14 mouse cellular contexts compared by ENCODE assay signal in genomic region chr13:107419363-107420155, GRCm38 (mm10).
DNase-seq lines count a peak whose midpoint lies in the region.
"Had no signal": no experiment of that assay in that cellular context is flagged by ENCODE, and none has a peak within 500 bp of the region (broad histone marks: within the 10 kb centered on the region; RNA-seq: fewer than 3 reads in every experiment).

No protein-coding gene starts in this region.

- DNase-seq in embryo, embryonic 10 days (ENCODE audit: low spot score): peak; percentile 59
- DNase-seq in embryo, embryonic 9.5 days (ENCODE audit: extremely low spot score): no peak
- DNase-seq in lung, postnatal 36 days: peak; percentile 3
- no peak for DNase-seq in lung, postnatal 25 days (ENCODE audit: low spot score)
- peak; percentile 56 for DNase-seq in ZHBTc4 (ENCODE audit: low read depth, low spot score)
- peak; percentile 5 to 9 for DNase-seq in thymus, postnatal 36 days
- DNase-seq in retina, embryonic 14.5 days (ENCODE audit: low spot score): no peak
- no peak for DNase-seq in adrenal gland, adult 8-10 months
- DNase-seq: cerebellum, adult 9-11 months; gastrocnemius, postnatal 10 days; heart, postnatal 14 days; kidney, postnatal 10 days; liver, embryonic 13.5 days; spleen, adult 18-20 months had no signal

Comparison
In these comparisons a context has a peak if more than half of its experiments do, and no peak if none do; other contexts are left out.
1. DNase-seq: peak in embryo, embryonic 10 days (single experiment), lung, postnatal 36 days (single experiment), ZHBTc4 (single experiment) and thymus, postnatal 36 days (2 of 2); none in embryo, embryonic 9.5 days (single experiment), lung, postnatal 25 days (single experiment), retina, embryonic 14.5 days (single experiment) and adrenal gland, adult 8-10 months (single experiment).